Mouse (Mus musculus): ENCODE results near the gene Ckm. TPM values are rescaled to one million over a fixed set of nuclear protein-coding genes. Genes with fewer than 3 reads are reported as not detected.

Gene Ckm
- polyA plus RNA-seq, 1 experiment from 2014 or later = not detected

- Histone ChIP-seq H3K4me2 (peak overlapping the region; percentile 10; the same call in 1 of the 2 replicates), H3K9ac (no peak overlapping the region), H3K4me3 (replicated peaks) (no peak overlapping the region), H3K36me3 (replicated peaks) (no peaks in the 10 kb centered on the region), H3K27ac (no peak overlapping the region), H3K4me1 (peaks cover 29% of the 10 kb centered on the region), H3K27me3 (peaks cover 46% of the 10 kb centered on the region), H3K9me3 (no peaks in the 10 kb centered on the region)
- WGBS = 11% methylated on average over 6 of the region's 6 CpGs
- no peak for ATAC-seq (ENCODE audit: low FRiP score)
Measured at GRCm38 (mm10) chr7:19461488-19461887, 56.9 kb downstream of the Ckm start.

GRCm38 (mm10) chr7:19462443-19462842, 57.9 kb downstream of the Ckm start:
- 54% methylated on average over 4 of the region's 4 CpGs for WGBS
- H3K9ac ChIP-seq = no peak overlapping the region
- no peak overlapping the region for H3K4me2 ChIP-seq
- H3K27ac ChIP-seq = no peak overlapping the region
- ATAC-seq (ENCODE audit: low FRiP score) = no peak
- peaks cover 19% of the 10 kb centered on the region for H3K4me1 ChIP-seq
- no peak overlapping the region for H3K4me3 ChIP-seq (replicated peaks)
- peaks cover 55% of the 10 kb centered on the region for H3K27me3 ChIP-seq
- no peaks in the 10 kb centered on the region for H3K9me3 ChIP-seq
- no peaks in the 10 kb centered on the region for H3K36me3 ChIP-seq (replicated peaks)

- H3K27ac ChIP-seq = no peak within 1 kb of the TSS
- WGBS = 13% methylated on average over 6 of the region's 6 CpGs
- H3K9me3 ChIP-seq = no peaks in the 10 kb centered on the region
- H3K27me3 ChIP-seq = peaks cover 60% of the 10 kb centered on the region
- H3K4me3 ChIP-seq (replicated peaks) = no peak within 1 kb of the TSS
- ATAC-seq (ENCODE audit: low FRiP score) = no peak
- no peak within 1 kb of the TSS for H3K9ac ChIP-seq
- no peak within 1 kb of the TSS for H3K4me2 ChIP-seq
- H3K4me1 ChIP-seq = peaks cover 15% of the 10 kb centered on the region
- no peaks in the 10 kb centered on the region for H3K36me3 ChIP-seq (replicated peaks)
Measured at GRCm38 (mm10) chr7:19462884-19463381, 58.4 kb downstream of the Ckm start, which contains the start of gene Exoc3l2. Exoc3l2 (plus strand) TSS chr7:19463331.

GRCm38 (mm10) chr7:19464367-19465307, 60.1 kb downstream of the Ckm start:
- no peak overlapping the region for H3K4me3 ChIP-seq (replicated peaks)
- peak overlapping the region; percentile 17; the same call in 1 of the 2 replicates for H3K4me2 ChIP-seq
- H3K27me3 ChIP-seq = peaks cover 74% of the 10 kb centered on the region
- no peak overlapping the region for H3K9ac ChIP-seq
- H3K4me1 ChIP-seq = peaks cover 7% of the 10 kb centered on the region
- ATAC-seq (ENCODE audit: low FRiP score) = no peak
- WGBS = 8% methylated on average over 22 of the region's 22 CpGs
- H3K9me3 ChIP-seq = no peaks in the 10 kb centered on the region
- no peak overlapping the region for H3K27ac ChIP-seq
- H3K36me3 ChIP-seq (replicated peaks) = no peaks in the 10 kb centered on the region

- Histone ChIP-seq H3K4me3 (replicated peaks) (no peak overlapping the region), H3K9me3 (no peaks in the 10 kb centered on the region), H3K27ac (no peak overlapping the region), H3K9ac (no peak overlapping the region), H3K4me2 (no peak overlapping the region), H3K36me3 (replicated peaks) (no peaks in the 10 kb centered on the region), H3K4me1 (peaks cover 5% of the 10 kb centered on the region), H3K27me3 (peaks cover 88% of the 10 kb centered on the region)
- no peak for ATAC-seq (ENCODE audit: low FRiP score)
- WGBS = 68% methylated on average over 5 of the region's 5 CpGs
Measured at GRCm38 (mm10) chr7:19466602-19467145, 62.1 kb downstream of the Ckm start.

- no peak for ATAC-seq (ENCODE audit: low FRiP score)
- peaks cover 5% of the 10 kb centered on the region for H3K4me1 ChIP-seq
- 42% methylated on average over 6 of the region's 6 CpGs for WGBS
- no peak overlapping the region for H3K4me3 ChIP-seq (replicated peaks)
- no peak overlapping the region for H3K4me2 ChIP-seq
- no peak overlapping the region for H3K27ac ChIP-seq
- H3K27me3 ChIP-seq = peaks cover 93% of the 10 kb centered on the region
- H3K9me3 ChIP-seq = no peaks in the 10 kb centered on the region
- H3K36me3 ChIP-seq (replicated peaks) = no peaks in the 10 kb centered on the region
- H3K9ac ChIP-seq = no peak overlapping the region
Measured at GRCm38 (mm10) chr7:19467638-19468037, 63.1 kb downstream of the Ckm start.

GRCm38 (mm10) chr7:19468279-19468678, 63.7 kb downstream of the Ckm start:
- H3K4me3 ChIP-seq (replicated peaks) = no peak overlapping the region
- H3K4me2 ChIP-seq = no peak overlapping the region
- no peak for ATAC-seq (ENCODE audit: low FRiP score)
- peaks cover 5% of the 10 kb centered on the region for H3K4me1 ChIP-seq
- peaks cover 94% of the 10 kb centered on the region for H3K27me3 ChIP-seq
- no peaks in the 10 kb centered on the region for H3K9me3 ChIP-seq
- WGBS = 64% methylated on average over 12 of the region's 12 CpGs
- no peak overlapping the region for H3K27ac ChIP-seq
- no peaks in the 10 kb centered on the region for H3K36me3 ChIP-seq (replicated peaks)
- H3K9ac ChIP-seq = no peak overlapping the region

- H3K4me3 ChIP-seq (replicated peaks) = no peak overlapping the region
- H3K36me3 ChIP-seq (replicated peaks) = no peaks in the 10 kb centered on the region
- H3K4me2 ChIP-seq = no peak overlapping the region
- H3K27me3 ChIP-seq = peaks cover 97% of the 10 kb centered on the region
- no peak for ATAC-seq (ENCODE audit: low FRiP score)
- WGBS = 20% methylated on average over 22 of the region's 23 CpGs
- H3K4me1 ChIP-seq = peaks cover 8% of the 10 kb centered on the region
- H3K27ac ChIP-seq = no peak overlapping the region
- H3K9me3 ChIP-seq = no peaks in the 10 kb centered on the region
- no peak overlapping the region for H3K9ac ChIP-seq
Measured at GRCm38 (mm10) chr7:19469404-19469803, 64.8 kb downstream of the Ckm start.

- ATAC-seq (ENCODE audit: low FRiP score) = no peak
- H3K27me3 ChIP-seq = peaks cover 97% of the 10 kb centered on the region
- no peak overlapping the region for H3K27ac ChIP-seq
- 13% methylated on average over 14 of the region's 14 CpGs for WGBS
- H3K4me3 ChIP-seq (replicated peaks) = no peak overlapping the region
- no peaks in the 10 kb centered on the region for H3K9me3 ChIP-seq
- no peak overlapping the region for H3K4me2 ChIP-seq
- no peaks in the 10 kb centered on the region for H3K36me3 ChIP-seq (replicated peaks)
- H3K9ac ChIP-seq = no peak overlapping the region
- H3K4me1 ChIP-seq = peaks cover 3% of the 10 kb centered on the region
Measured at GRCm38 (mm10) chr7:19470308-19470707, 65.7 kb downstream of the Ckm start.

- Histone ChIP-seq H3K9me3 (no peaks in the 10 kb centered on the region), H3K4me3 (replicated peaks) (no peak overlapping the region), H3K9ac (no peak overlapping the region), H3K27ac (no peak overlapping the region), H3K4me1 (peaks cover 3% of the 10 kb centered on the region; the same call in 1 of the 2 replicates), H3K4me2 (no peak overlapping the region), H3K27me3 (peaks cover 92% of the 10 kb centered on the region), H3K36me3 (replicated peaks) (no peaks in the 10 kb centered on the region)
- ATAC-seq (ENCODE audit: low FRiP score) = no peak
- WGBS = 54% methylated on average over 4 of the region's 4 CpGs
Measured at GRCm38 (mm10) chr7:19472403-19472802, 67.8 kb downstream of the Ckm start.
